ENCODE assay signal across 8 mouse cellular contexts in the genomic region with DNA sequence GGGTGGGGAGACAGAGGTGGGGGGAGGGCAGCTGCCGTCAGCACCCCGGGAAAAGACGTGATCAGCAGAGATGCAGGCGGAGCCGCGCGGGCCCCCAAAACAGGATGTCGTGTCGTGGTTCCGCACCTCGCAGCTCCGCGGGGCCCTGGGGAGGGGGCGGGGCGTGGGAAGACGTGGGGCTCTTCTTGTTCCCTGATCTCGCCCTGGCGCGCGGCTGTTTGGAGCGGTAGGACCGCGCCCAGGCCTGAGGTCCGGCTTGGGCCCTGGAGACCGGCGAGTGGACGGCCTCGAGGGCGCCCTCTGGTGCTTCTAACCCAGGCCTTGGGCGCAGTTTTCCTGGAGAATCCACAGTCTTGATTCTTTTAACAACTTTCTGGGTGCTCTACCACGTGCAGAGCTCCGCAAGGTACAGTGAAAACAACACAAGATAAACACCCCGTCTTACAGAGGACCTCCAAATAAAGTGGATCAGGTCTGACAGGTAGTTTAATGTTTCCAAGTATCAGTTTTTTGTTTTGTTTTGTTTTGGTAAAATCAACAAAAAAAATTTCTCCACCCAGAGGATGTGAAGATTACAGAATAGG. TPM values are rescaled to one million over a fixed set of nuclear protein-coding genes. Genes with fewer than 3 reads are reported as not detected.
A peak's percentile ranks its signal among the peaks of the same experiment; 100 is the strongest.
DNase-seq lines count a peak whose midpoint lies in the region; ATAC-seq lines count a peak whose summit lies in the region.

No protein-coding gene starts in this region.

- peak; percentile 81 for DNase-seq in ZHBTc4 (ENCODE audit: low read depth, low spot score)
- peak; percentile 92 to 93 for DNase-seq in cerebellum, postnatal 14 days
- DNase-seq in frontal cortex, postnatal 10 days (ENCODE audit: low spot score in 2 of 2): peak; percentile 83 to 85
- DNase-seq in hindbrain, embryonic 11.5 days (ENCODE audit: low spot score): peak; percentile 91
- peak; percentile 93 for DNase-seq in layer of hippocampus, adult 9-11 months
- DNase-seq in ovary, postnatal 36 days (ENCODE audit: low spot score): peak; percentile 91
- DNase-seq in thymus, postnatal 14 days: peak; percentile 97

- H3K4me2 ChIP-seq in hindbrain, embryonic 11.5 days (replicated peaks; ENCODE audit: low read depth, low read length): peak overlapping the region; percentile 85
- H3K4me2 ChIP-seq in lung, embryonic 15.5 days: peak overlapping the region; percentile 86

- peak overlapping the region; percentile 87 for H3K27ac ChIP-seq in hindbrain, embryonic 11.5 days (ENCODE audit: low read depth, low read length)
- peak overlapping the region; percentile 99 for H3K27ac ChIP-seq in lung, embryonic 15.5 days

- peak overlapping the region; percentile 93 for H3K9ac ChIP-seq in hindbrain, embryonic 11.5 days (ENCODE audit: low read depth, low read length)
- H3K9ac ChIP-seq in lung, embryonic 15.5 days: peak overlapping the region; percentile 83

- ATAC-seq in hindbrain, embryonic 11.5 days (ENCODE audit: low FRiP score): peak; percentile 76
- ATAC-seq in lung, embryonic 15.5 days (ENCODE audit: borderline replicate concordance, extremely low read depth, low FRiP score, low TSS enrichment): peak; percentile 84

- H3K4me3 ChIP-seq in hindbrain, embryonic 11.5 days (ENCODE audit: low read depth, low read length): peak overlapping the region; percentile 67
- peak overlapping the region; percentile 78 for H3K4me3 ChIP-seq in lung, embryonic 15.5 days

- no peaks in the 10 kb centered on the region for H3K27me3 ChIP-seq in hindbrain, embryonic 11.5 days (ENCODE audit: control insufficient read depth, insufficient read depth, low read length)
- no peaks in the 10 kb centered on the region for H3K27me3 ChIP-seq in lung, embryonic 15.5 days

- peaks cover 6% of the 10 kb centered on the region for H3K4me1 ChIP-seq in hindbrain, embryonic 11.5 days (replicated peaks; ENCODE audit: control insufficient read depth, insufficient read depth, low read length)
- H3K4me1 ChIP-seq in lung, embryonic 15.5 days: peaks cover 38% of the 10 kb centered on the region

- H3K36me3 ChIP-seq in hindbrain, embryonic 11.5 days (ENCODE audit: control insufficient read depth, insufficient read depth, low read length): no peaks in the 10 kb centered on the region
- no peaks in the 10 kb centered on the region for H3K36me3 ChIP-seq in lung, embryonic 15.5 days

- under 1% methylated on average over 27 of the region's 33 CpGs for WGBS in hindbrain, embryonic 11.5 days
- under 1% methylated on average over 32 of the region's 33 CpGs for WGBS in lung, embryonic 15.5 days

- H3K9me3 ChIP-seq in hindbrain, embryonic 11.5 days (ENCODE audit: control insufficient read depth, low read length): no peaks in the 10 kb centered on the region
- no peaks in the 10 kb centered on the region for H3K9me3 ChIP-seq in lung, embryonic 15.5 days

RNA-seq across cellular contexts. Expression of a gene that starts 5.1 kb away (rescaled TPM):
- polyA plus RNA-seq in hindbrain, embryonic 11.5 days (2014; fragmentation: Nextera tagmentation; extraction: Ambion mirVana): 35.3 and 35.5 TPM in 2 replicates
- polyA plus RNA-seq in lung, embryonic 15.5 days (2015; fragmentation: Nextera tagmentation; extraction: Ambion mirVana): 72.8 and 74.5 TPM in 2 replicates

RNA-seq across cellular contexts. Expression of a gene that starts 16.9 kb away (rescaled TPM):
- polyA plus RNA-seq in hindbrain, embryonic 11.5 days (2014; fragmentation: Nextera tagmentation; extraction: Ambion mirVana): 9.3 and 10.3 TPM in 2 replicates
- 16.7 and 20.1 TPM in 2 replicates for polyA plus RNA-seq in lung, embryonic 15.5 days (2015; fragmentation: Nextera tagmentation; extraction: Ambion mirVana)

RNA-seq across cellular contexts. Expression of a gene that starts 40.7 kb away (rescaled TPM):
- polyA plus RNA-seq in hindbrain, embryonic 11.5 days (2014; fragmentation: Nextera tagmentation; extraction: Ambion mirVana): 47.4 and 50.3 TPM in 2 replicates
- 81.0 and 91.8 TPM in 2 replicates for polyA plus RNA-seq in lung, embryonic 15.5 days (2015; fragmentation: Nextera tagmentation; extraction: Ambion mirVana)

RNA-seq across cellular contexts. Expression of a gene that starts 40.7 kb away (rescaled TPM):
- 40.0 and 42.1 TPM in 2 replicates for polyA plus RNA-seq in hindbrain, embryonic 11.5 days (2014; fragmentation: Nextera tagmentation; extraction: Ambion mirVana)
- polyA plus RNA-seq in lung, embryonic 15.5 days (2015; fragmentation: Nextera tagmentation; extraction: Ambion mirVana): 33.8 and 35.3 TPM in 2 replicates

Comparison
In these comparisons a context has a peak if more than half of its experiments do, and no peak if none do; other contexts are left out.
1. Peak in every context shown above with its lines: DNase-seq, ATAC-seq, H3K4me3 ChIP-seq and H3K27ac ChIP-seq.